Mouse (Mus musculus): ENCODE measurements around the gene Angptl6. TPM values are rescaled to one million over a fixed set of nuclear protein-coding genes. Genes with fewer than 3 reads are reported as not detected.

Gene Angptl6
- polyA plus RNA-seq, 1 experiment from 2014 or later = 7.5 TPM

GRCm38 (mm10) chr9:20893069-20893468, 13.5 kb upstream of the Angptl6 start:
- Histone ChIP-seq H3K4me3 (replicated peaks) (no peak overlapping the region), H3K9ac (no peak overlapping the region), H3K27me3 (replicated peaks) (no peaks in the 10 kb centered on the region), H3K4me1 (peaks cover 17% of the 10 kb centered on the region), H3K9me3 (no peaks in the 10 kb centered on the region), H3K27ac (no peak overlapping the region), H3K4me2 (no peak overlapping the region), H3K36me3 (peaks cover 69% of the 10 kb centered on the region)
- no peak for ATAC-seq (ENCODE audit: insufficient read depth, low FRiP score, low read depth)
- 53% methylated on average over 5 of the region's 5 CpGs for WGBS

- peaks cover 69% of the 10 kb centered on the region for H3K36me3 ChIP-seq
- no peak overlapping the region for H3K9ac ChIP-seq
- H3K4me1 ChIP-seq = peaks cover 9% of the 10 kb centered on the region
- H3K4me2 ChIP-seq = no peak overlapping the region
- no peaks in the 10 kb centered on the region for H3K27me3 ChIP-seq (replicated peaks)
- WGBS = 53% methylated on average over 5 of the region's 5 CpGs
- ATAC-seq (ENCODE audit: insufficient read depth, low FRiP score, low read depth) = no peak
- H3K9me3 ChIP-seq = no peaks in the 10 kb centered on the region
- no peak overlapping the region for H3K4me3 ChIP-seq (replicated peaks)
- no peak overlapping the region for H3K27ac ChIP-seq
These were observed 12.7 kb upstream of the Angptl6 start for GRCm38 (mm10) chr9:20892104-20892653.

- H3K27ac ChIP-seq = no peak overlapping the region
- H3K27me3 ChIP-seq (replicated peaks) = no peaks in the 10 kb centered on the region
- peaks cover 6% of the 10 kb centered on the region for H3K4me1 ChIP-seq
- H3K9ac ChIP-seq = no peak overlapping the region
- H3K36me3 ChIP-seq = peaks cover 69% of the 10 kb centered on the region
- ATAC-seq (ENCODE audit: insufficient read depth, low FRiP score, low read depth) = no peak
- no peak overlapping the region for H3K4me3 ChIP-seq (replicated peaks)
- H3K9me3 ChIP-seq = no peaks in the 10 kb centered on the region
- no peak overlapping the region for H3K4me2 ChIP-seq
- WGBS = 69% methylated on average over 26 of the region's 26 CpGs
These were observed 12.0 kb upstream of the Angptl6 start for GRCm38 (mm10) chr9:20891339-20892103.

GRCm38 (mm10) chr9:20890411-20890810, 10.9 kb upstream of the Angptl6 start:
- Histone ChIP-seq H3K27ac (no peak overlapping the region), H3K9ac (no peak overlapping the region), H3K4me2 (no peak overlapping the region), H3K4me3 (replicated peaks) (no peak overlapping the region), H3K36me3 (peaks cover 60% of the 10 kb centered on the region), H3K9me3 (no peaks in the 10 kb centered on the region), H3K4me1 (peaks cover 6% of the 10 kb centered on the region), H3K27me3 (replicated peaks) (no peaks in the 10 kb centered on the region)
- ATAC-seq (ENCODE audit: insufficient read depth, low FRiP score, low read depth) = no peak
- WGBS = 94% methylated on average over 5 of the region's 5 CpGs

GRCm38 (mm10) chr9:20889185-20890141, 9.9 kb upstream of the Angptl6 start:
- peak; percentile 15; the same call in 1 of the 2 replicates for ATAC-seq (ENCODE audit: insufficient read depth, low FRiP score, low read depth)
- Histone ChIP-seq H3K9me3 (no peaks in the 10 kb centered on the region), H3K4me1 (peaks cover 6% of the 10 kb centered on the region), H3K27me3 (replicated peaks) (no peaks in the 10 kb centered on the region), H3K27ac (no peak overlapping the region), H3K9ac (peak overlapping the region; percentile 12; the same call in 1 of the 2 replicates), H3K4me2 (peak overlapping the region; percentile 79), H3K36me3 (peaks cover 51% of the 10 kb centered on the region), H3K4me3 (replicated peaks) (peak overlapping the region; percentile 77)
- 74% methylated on average over 29 of the region's 29 CpGs for WGBS

- Histone ChIP-seq H3K4me2 (peak overlapping the region; percentile 79), H3K4me1 (peaks cover 6% of the 10 kb centered on the region), H3K4me3 (replicated peaks) (peak overlapping the region; percentile 77), H3K9ac (peak overlapping the region; percentile 84), H3K36me3 (peaks cover 40% of the 10 kb centered on the region), H3K27me3 (replicated peaks) (no peaks in the 10 kb centered on the region), H3K9me3 (no peaks in the 10 kb centered on the region), H3K27ac (peak overlapping the region; percentile 70)
- no peak for ATAC-seq (ENCODE audit: insufficient read depth, low FRiP score, low read depth)
- WGBS = under 1% methylated on average over 30 of the region's 30 CpGs
These were observed 8.8 kb upstream of the Angptl6 start for GRCm38 (mm10) chr9:20888386-20888765.

- peak within 1 kb of the TSS; percentile 77 for H3K4me3 ChIP-seq (replicated peaks)
- no peaks in the 10 kb centered on the region for H3K27me3 ChIP-seq (replicated peaks)
- peak within 1 kb of the TSS; percentile 91 for H3K27ac ChIP-seq
- peaks cover 36% of the 10 kb centered on the region for H3K36me3 ChIP-seq
- H3K4me1 ChIP-seq = peaks cover 6% of the 10 kb centered on the region
- H3K4me2 ChIP-seq = peak within 1 kb of the TSS; percentile 79
- peak; percentile 97 for ATAC-seq (ENCODE audit: insufficient read depth, low FRiP score, low read depth)
- WGBS = 0% methylated on average over 41 of the region's 43 CpGs
- no peaks in the 10 kb centered on the region for H3K9me3 ChIP-seq
- peak within 1 kb of the TSS; percentile 84 for H3K9ac ChIP-seq
These were observed 8.3 kb upstream of the Angptl6 start, which contains the start of gene Ppan for GRCm38 (mm10) chr9:20887704-20888385. Ppan (plus strand) TSS chr9:20888175.

GRCm38 (mm10) chr9:20887191-20887590, 7.7 kb upstream of the Angptl6 start:
- 87% methylated on average over 6 of the region's 6 CpGs for WGBS
- Histone ChIP-seq H3K27ac (no peak overlapping the region), H3K27me3 (replicated peaks) (no peaks in the 10 kb centered on the region), H3K36me3 (peaks cover 30% of the 10 kb centered on the region), H3K9me3 (no peaks in the 10 kb centered on the region), H3K4me1 (peaks cover 6% of the 10 kb centered on the region), H3K9ac (no peak overlapping the region), H3K4me3 (replicated peaks) (no peak overlapping the region), H3K4me2 (no peak overlapping the region; the same call in 1 of the 2 replicates)
- ATAC-seq (ENCODE audit: insufficient read depth, low FRiP score, low read depth) = no peak

GRCm38 (mm10) chr9:20886563-20886962, 7.0 kb upstream of the Angptl6 start:
- Histone ChIP-seq H3K9ac (no peak overlapping the region), H3K9me3 (no peaks in the 10 kb centered on the region), H3K36me3 (peaks cover 23% of the 10 kb centered on the region), H3K4me2 (no peak overlapping the region), H3K4me3 (replicated peaks) (no peak overlapping the region), H3K4me1 (peaks cover 6% of the 10 kb centered on the region), H3K27ac (no peak overlapping the region), H3K27me3 (replicated peaks) (no peaks in the 10 kb centered on the region)
- WGBS = 90% methylated on average over 2 of the region's 2 CpGs
- no peak for ATAC-seq (ENCODE audit: insufficient read depth, low FRiP score, low read depth)

GRCm38 (mm10) chr9:20878710-20879065, 839 bp downstream of the Angptl6 start:
- Histone ChIP-seq H3K27me3 (replicated peaks) (no peaks in the 10 kb centered on the region), H3K4me3 (replicated peaks) (peak overlapping the region; percentile 49), H3K4me1 (peaks cover 3% of the 10 kb centered on the region; the same call in 1 of the 2 replicates), H3K36me3 (no peaks in the 10 kb centered on the region), H3K4me2 (peak overlapping the region; percentile 83), H3K27ac (peak overlapping the region; percentile 95), H3K9ac (peak overlapping the region; percentile 35; the same call in 1 of the 2 replicates), H3K9me3 (no peaks in the 10 kb centered on the region)
- 13% methylated on average over 10 of the region's 10 CpGs for WGBS
- ATAC-seq (ENCODE audit: insufficient read depth, low FRiP score, low read depth) = no peak

- H3K9ac ChIP-seq = peak overlapping the region; percentile 35; the same call in 1 of the 2 replicates
- H3K4me1 ChIP-seq = peaks cover 3% of the 10 kb centered on the region; the same call in 1 of the 2 replicates
- H3K4me2 ChIP-seq = peak overlapping the region; percentile 83
- WGBS = under 1% methylated on average over 69 of the region's 69 CpGs
- peak; percentile 95 for ATAC-seq (ENCODE audit: insufficient read depth, low FRiP score, low read depth)
- H3K27ac ChIP-seq = peak overlapping the region; percentile 95
- no peaks in the 10 kb centered on the region for H3K9me3 ChIP-seq
- H3K4me3 ChIP-seq (replicated peaks) = peak overlapping the region; percentile 49
- H3K36me3 ChIP-seq = no peaks in the 10 kb centered on the region
- H3K27me3 ChIP-seq (replicated peaks) = no peaks in the 10 kb centered on the region
These were observed 1.4 kb downstream of the Angptl6 start for GRCm38 (mm10) chr9:20878041-20878709.
